Mouse (Mus musculus) c-Kit-positive CD71-positive TER-119-positive erythroid progenitor cells, embryonic 14.5 days (primary cell): ENCODE results near the gene Cyp2a12.
"Not testable (repeated sequence)": the region's sequence is repeated elsewhere in the genome, so short reads cannot be mapped to it uniquely, and the experiment has no call there.

ENCODE experiments used
- DNase-seq: peaks from one replicate; pipeline ENCODE4 v3.0.0-alpha.2; 2013; ENCODE audit warnings: low spot score

Gene Cyp2a12

DNA sequence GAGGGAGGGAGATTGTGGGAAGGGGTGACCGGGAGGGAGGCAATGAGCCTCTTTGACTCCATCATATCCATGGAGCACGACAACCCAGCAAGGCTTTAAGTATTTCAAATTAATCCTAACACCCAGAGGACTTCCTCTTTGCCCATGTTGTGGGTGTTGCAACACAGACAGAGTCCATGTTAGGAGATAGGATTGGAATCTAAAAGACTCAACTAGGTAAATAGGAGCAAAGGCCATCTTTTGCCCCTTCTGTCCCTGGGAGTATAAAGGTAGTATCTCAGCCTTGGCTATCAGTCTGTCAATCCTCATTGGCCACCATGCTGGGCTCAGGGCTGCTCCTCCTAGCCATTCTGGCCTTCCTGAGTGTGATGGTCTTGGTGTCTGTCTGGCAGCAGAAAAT lies at the start of gene Cyp2a12:
Gene Cyp2a12 (plus strand): TSS at position 293 of the 400 bp plus-strand sequence.
- DNase-seq, result no peak

DNA sequence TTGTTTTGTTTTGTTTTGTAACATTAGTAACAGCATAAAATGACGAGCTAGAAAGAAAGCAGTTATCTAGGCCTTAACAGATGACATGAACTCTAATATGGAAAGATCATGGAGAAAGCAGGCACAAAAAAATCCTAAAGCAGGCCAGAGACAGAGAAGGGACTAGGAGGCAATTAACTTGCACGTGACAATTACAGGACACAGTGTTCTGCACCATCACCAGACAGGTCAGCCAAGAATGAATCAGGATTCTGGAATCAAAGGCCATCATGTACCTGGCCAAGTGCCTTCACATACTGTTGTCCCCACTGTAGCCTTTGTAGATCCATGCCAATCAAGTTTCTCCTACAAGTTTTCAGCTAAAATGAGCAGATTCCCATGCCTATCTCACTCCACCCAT lies 47.4 kb upstream of the Cyp2a12 start:
- DNase-seq, result not testable (repeated sequence)

DNA sequence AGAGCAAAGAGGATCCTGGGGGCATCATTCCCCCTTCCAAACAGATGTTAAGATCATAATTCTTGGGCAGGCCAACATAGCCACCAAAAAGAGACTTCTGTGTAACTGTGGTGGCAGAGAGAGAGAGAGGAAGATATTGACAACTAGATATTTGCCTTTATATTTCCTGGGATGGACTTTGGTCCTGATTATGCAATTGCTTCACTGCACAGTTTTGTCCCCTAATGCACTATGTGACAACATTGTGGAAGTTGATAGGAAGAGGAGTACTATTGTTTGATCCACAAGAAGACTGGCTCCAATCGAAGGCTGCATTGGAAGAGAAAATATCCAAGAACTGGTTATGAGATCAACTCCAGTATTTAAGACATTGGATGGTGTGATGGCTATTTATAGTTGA lies 46.9 kb upstream of the Cyp2a12 start:
- not testable (repeated sequence) for DNase-seq

DNA sequence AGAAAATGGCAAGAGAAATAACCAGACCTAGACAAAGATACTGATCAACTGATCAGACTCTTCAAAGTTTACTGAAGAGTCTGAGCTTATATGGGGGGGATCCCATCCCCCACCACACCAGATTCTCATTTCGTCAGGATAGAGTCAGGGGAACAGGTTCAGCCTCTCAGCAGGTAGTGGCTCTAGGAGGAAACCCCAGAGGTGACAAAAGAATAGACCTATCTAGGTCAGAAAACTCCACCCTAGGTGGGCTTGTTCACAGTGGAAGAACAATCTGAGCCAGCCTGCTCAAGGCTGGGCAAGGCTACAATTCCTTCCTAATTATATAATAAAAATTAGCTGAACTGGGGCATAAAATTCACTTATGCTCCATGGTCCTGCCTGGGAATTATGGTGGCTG lies 46.3 kb upstream of the Cyp2a12 start:
- DNase-seq, result no peak

DNA sequence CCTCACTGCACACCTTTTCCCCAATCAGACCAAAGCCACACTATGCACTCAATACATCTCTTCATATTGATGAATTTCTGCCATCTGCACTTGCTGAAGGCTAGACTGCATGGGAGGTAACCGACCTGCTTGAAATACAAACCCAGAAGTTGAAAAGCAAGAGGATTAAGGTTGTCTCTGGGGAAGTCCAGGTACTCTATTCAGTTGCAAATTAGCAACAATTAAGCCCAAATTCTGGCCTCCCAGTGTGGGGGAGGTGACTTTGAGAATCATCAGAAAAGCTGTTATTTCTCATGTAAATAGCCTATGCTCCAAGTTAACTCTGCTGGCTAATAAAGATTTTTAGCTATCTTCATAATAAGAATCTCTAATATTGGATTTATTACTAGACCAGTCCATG lies 45.7 kb upstream of the Cyp2a12 start:
- DNase-seq, result not testable (repeated sequence)

DNA sequence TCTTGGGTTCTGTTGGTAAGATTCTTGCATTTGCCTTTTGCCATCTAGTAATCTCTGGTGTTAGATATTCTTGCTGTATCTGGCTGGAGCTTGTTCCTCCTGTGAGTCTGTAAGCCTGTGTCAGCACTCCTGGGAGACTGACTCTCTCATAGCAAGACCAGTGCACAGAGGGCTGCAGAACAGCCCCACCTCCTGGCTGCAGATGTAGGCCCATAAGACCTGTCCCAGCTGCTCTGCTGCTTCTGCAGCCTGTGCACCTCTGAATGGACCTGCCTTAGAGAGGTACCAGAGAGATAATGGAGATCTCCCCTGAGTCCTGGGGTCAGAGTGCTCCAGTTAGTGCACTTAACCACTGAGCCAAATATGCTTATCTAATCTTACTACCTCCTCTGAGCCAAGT lies 2.3 kb upstream of the Cyp2a12 start:
- not testable (repeated sequence) for DNase-seq

DNA sequence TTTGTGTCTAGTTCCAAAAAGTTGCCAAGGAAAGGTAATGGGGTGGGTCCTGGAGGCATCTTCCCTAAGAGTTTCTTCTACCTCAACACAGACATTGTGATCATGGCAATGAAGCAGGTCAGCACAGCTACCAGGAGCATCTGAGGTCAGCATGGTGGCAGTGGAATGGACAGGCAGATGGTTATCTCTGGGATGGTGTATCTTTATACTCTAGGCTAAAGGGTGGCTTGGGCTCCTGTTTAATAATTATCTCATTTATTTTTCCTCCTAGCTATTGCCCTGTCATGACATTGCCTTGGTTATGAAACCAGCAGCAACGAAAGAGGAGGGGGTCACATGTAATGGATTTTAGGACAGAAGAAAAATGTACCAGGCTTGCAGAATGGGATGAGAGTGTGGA lies 20.0 kb downstream of the Cyp2a12 start:
- DNase-seq, result not testable (repeated sequence)

DNA sequence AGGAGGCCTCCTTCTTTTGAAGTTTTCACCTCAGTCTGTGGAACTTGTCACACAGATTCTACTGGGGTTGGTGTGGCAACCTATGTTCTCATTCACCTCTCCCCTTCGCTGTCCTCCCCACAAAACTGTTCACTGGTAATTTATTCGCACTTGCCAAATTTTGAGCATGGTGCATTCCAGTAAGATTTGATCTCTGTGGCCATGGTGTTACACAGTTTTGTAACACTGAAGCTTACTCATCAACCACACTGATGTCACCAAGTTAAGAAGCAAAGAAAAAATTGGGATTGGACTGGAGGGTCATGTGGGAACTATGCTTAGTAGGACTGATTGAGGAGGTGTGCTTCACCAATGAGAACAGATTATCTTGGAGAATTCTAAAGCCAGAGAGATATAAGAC lies 30.5 kb downstream of the Cyp2a12 start:
- not testable (repeated sequence) for DNase-seq

DNA sequence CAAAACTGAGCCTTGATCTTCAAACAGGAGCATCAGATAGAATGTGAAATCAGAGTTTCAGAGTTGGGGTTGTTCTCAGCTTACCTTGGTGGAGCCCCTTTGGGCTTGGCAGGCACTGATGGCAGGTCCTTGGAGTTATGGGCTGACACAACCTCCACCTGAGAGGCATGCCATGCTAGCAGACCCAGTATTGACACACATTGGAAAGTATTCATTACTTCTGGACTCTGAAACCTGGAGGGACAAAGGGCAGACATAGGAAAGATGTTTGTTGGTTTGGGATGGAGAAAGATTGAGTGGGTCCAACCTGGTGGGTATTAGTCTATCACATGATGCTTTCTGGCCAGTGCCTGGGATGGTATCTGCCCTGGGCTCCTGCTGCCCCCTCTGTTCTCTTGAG lies 31.0 kb downstream of the Cyp2a12 start:
- not testable (repeated sequence) for DNase-seq

DNA sequence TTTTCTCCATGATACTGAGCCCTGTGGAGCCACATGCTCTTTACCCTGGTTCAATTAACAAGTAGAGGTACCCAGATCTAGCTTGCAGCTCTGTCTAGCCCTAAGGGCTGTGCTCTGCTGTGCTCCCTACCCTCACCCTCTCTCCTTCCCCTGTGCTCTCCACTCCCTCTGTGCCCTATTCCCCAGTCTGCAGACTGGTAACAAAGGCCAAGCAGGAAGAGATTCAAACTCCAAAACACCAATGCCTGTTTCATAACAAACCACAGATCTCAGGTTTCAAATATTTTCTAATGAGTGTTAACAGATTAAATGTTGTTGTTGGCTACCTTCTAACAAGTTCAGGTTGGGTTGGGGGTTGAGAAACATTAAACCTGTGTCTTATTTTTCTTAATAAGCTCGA lies 49.8 kb downstream of the Cyp2a12 start:
- no peak for DNase-seq

- DNase-seq, result no peak
These were observed 52.7 kb downstream of the Cyp2a12 start for GRCm38 (mm10) chr7:27081625-27082024.
